Mouse (Mus musculus) urinary bladder, adult 2 months (tissue): ENCODE measurements around the gene Mrpl28. TPM values are rescaled to one million over a fixed set of nuclear protein-coding genes. Genes with fewer than 3 reads are reported as not detected.
A peak's percentile ranks its signal among the peaks of the same experiment; 100 is the strongest.

ENCODE experiments used
- DNase-seq: peaks from one replicate; pipeline ENCODE4 v3.0.0; 2022; ENCODE audit warnings: low spot score
- polyA plus RNA-seq: library from polyadenylated mRNA; depleted of rRNA; stranded (reverse); fragments of >200 nt; gene quantifications from 2 replicates; pipeline ENCODE4 v1.2.3, GENCODE M21; 2012

Gene Mrpl28
- polyA plus RNA-seq, 1 experiment: 76.4 TPM

GRCm38 (mm10) chr17:26115956-26116487 is 7.3 kb upstream of the Mrpl28 start:
- DNase-seq: no peak

GRCm38 (mm10) chr17:26116503-26117258 is 6.6 kb upstream of the Mrpl28 start:
- no peak for DNase-seq

- DNase-seq: no peak
These were observed 3.3 kb upstream of the Mrpl28 start for GRCm38 (mm10) chr17:26119766-26120710.

- no peak for DNase-seq
These were observed 714 bp upstream of the Mrpl28 start for GRCm38 (mm10) chr17:26122431-26123140.

GRCm38 (mm10) chr17:26124560-26124959 is 1.3 kb downstream of the Mrpl28 start:
- no peak for DNase-seq

- DNase-seq: no peak
These were observed 1.9 kb downstream of the Mrpl28 start for GRCm38 (mm10) chr17:26125226-26125625.

- DNase-seq: no peak
These were observed 7.9 kb downstream of the Mrpl28 start for GRCm38 (mm10) chr17:26131062-26131732.

GRCm38 (mm10) chr17:26131856-26132853 is 8.9 kb downstream of the Mrpl28 start:
- DNase-seq: no peak

GRCm38 (mm10) chr17:26137106-26137750 is 13.9 kb downstream of the Mrpl28 start:
- no peak for DNase-seq

GRCm38 (mm10) chr17:26137751-26138130 is 14.4 kb downstream of the Mrpl28 start:
- DNase-seq: no peak

GRCm38 (mm10) chr17:26138239-26138836 is 15.0 kb downstream of the Mrpl28 start, which contains the start of gene Axin1:
TSS of gene Axin1 (plus strand) at chr17:26138688.
- DNase-seq: peak; percentile 84

GRCm38 (mm10) chr17:26138901-26139381 is 15.6 kb downstream of the Mrpl28 start:
- no peak for DNase-seq

GRCm38 (mm10) chr17:26142796-26143195 is 19.5 kb downstream of the Mrpl28 start:
- no peak for DNase-seq

GRCm38 (mm10) chr17:26143386-26143785 is 20.1 kb downstream of the Mrpl28 start:
- DNase-seq: no peak

- no peak for DNase-seq
These were observed 25.8 kb downstream of the Mrpl28 start for GRCm38 (mm10) chr17:26149056-26149455.

GRCm38 (mm10) chr17:26151886-26152630 is 28.8 kb downstream of the Mrpl28 start:
- no peak for DNase-seq

GRCm38 (mm10) chr17:26162736-26163135 is 39.4 kb downstream of the Mrpl28 start:
- no peak for DNase-seq

- DNase-seq: no peak
These were observed 44.7 kb downstream of the Mrpl28 start for GRCm38 (mm10) chr17:26168039-26168438.
